Mouse (Mus musculus) lung, embryonic 16.5 days (tissue): ENCODE measurements at regions not wholly inside any gene's neighbourhood (a gene's known extent, or its start where the extent isn't known, plus 50 kb on each side); places are given as distances from the start of the nearest gene placed in this dataset.
"Not testable (repeated sequence)": the region's sequence is repeated elsewhere in the genome, so short reads cannot be mapped to it uniquely, and the experiment has no call there.

Source experiments
- ATAC-seq: fragments of 200-750 bp; cut with Nextera tagmentation; 2 replicates; pipeline ENCODE4 v1.8.0; 2017; ENCODE audit warnings: low read depth, mild to moderate bottlenecking, moderate library complexity
- H3K27ac ChIP-seq: fragments of 300-500 bp; sonication (generic); 2 replicates; pipeline ENCODE4 v1.5.1; 2014; ENCODE audit warnings: mild to moderate bottlenecking, control low read depth, low read length
- H3K27me3 ChIP-seq: fragments of 300-500 bp; sonication (generic); 2 replicates; pipeline ENCODE4 v1.6.1; 2014; ENCODE audit warnings: low read depth, low read length, mixed read lengths; ENCODE audit not compliant: control insufficient read depth, insufficient read depth
- H3K36me3 ChIP-seq: fragments of 300-500 bp; sonication (generic); 2 replicates; pipeline ENCODE4 v1.6.1; 2014; ENCODE audit warnings: low read length; ENCODE audit not compliant: control insufficient read depth, insufficient read depth
- H3K4me1 ChIP-seq: fragments of 300-500 bp; sonication (generic); replicated peaks from 2 replicates; pipeline ENCODE4 v1.6.1; 2014; ENCODE audit warnings: low read length, mixed read lengths; ENCODE audit not compliant: control insufficient read depth, insufficient read depth
- H3K4me2 ChIP-seq: fragments of 300-500 bp; sonication (generic); 2 replicates; pipeline ENCODE4 v1.6.1; 2014; ENCODE audit warnings: low read depth, low read length, control low read depth
- H3K4me3 ChIP-seq: fragments of 300-500 bp; sonication (generic); 2 replicates; pipeline ENCODE4 v1.5.1; 2014; ENCODE audit warnings: mild to moderate bottlenecking, low read length, control low read depth
- H3K9ac ChIP-seq: fragments of 300-500 bp; sonication (generic); 2 replicates; pipeline ENCODE4 v1.6.1; 2014; ENCODE audit warnings: low read length, control low read depth
- H3K9me3 ChIP-seq: fragments of 300-500 bp; sonication (generic); 2 replicates; pipeline ENCODE4 v1.6.1; 2016; ENCODE audit warnings: low read length; ENCODE audit not compliant: control insufficient read depth
- WGBS: fragments of 180-500 bp; shearing (Covaris S2); extraction: QIAGEN DNeasy Blood & Tissue Kit; methylation state at CpG from one replicate; pipeline ENCODE4 v1.1.7; 2014; 5-methylcytosine and 5-hydroxymethylcytosine counted together

DNA sequence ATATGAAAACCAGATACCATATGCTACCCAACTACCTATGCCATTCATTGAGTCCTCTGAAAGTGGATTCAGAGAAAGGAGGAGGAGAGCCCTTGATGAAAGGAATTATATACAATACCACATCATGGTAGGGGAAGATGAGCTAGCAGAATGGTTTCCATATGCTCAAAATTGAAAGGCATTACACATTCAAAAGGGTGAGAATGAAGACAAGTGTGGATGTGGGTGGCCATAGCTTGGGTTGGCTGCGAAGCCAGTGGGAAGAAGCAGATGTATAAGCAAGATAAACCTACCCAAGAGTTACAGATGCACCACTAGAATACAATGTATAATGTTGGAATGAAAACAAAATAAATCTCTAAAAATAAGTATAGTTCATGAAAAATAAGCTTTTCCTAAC is 485.4 kb downstream of the Nova1 start:
- H3K4me1 ChIP-seq, result no peaks in the 10 kb centered on the region
- WGBS, result 88% methylated on average over 1 of the region's 1 CpGs
- H3K27me3 ChIP-seq, result no peaks in the 10 kb centered on the region
- H3K9me3 ChIP-seq, result no peaks in the 10 kb centered on the region
- no peak overlapping the region for H3K27ac ChIP-seq
- ATAC-seq, result no peak
- H3K36me3 ChIP-seq, result no peaks in the 10 kb centered on the region
- no peak overlapping the region for H3K4me2 ChIP-seq
- H3K9ac ChIP-seq, result no peak overlapping the region
- H3K4me3 ChIP-seq, result no peak overlapping the region

DNA sequence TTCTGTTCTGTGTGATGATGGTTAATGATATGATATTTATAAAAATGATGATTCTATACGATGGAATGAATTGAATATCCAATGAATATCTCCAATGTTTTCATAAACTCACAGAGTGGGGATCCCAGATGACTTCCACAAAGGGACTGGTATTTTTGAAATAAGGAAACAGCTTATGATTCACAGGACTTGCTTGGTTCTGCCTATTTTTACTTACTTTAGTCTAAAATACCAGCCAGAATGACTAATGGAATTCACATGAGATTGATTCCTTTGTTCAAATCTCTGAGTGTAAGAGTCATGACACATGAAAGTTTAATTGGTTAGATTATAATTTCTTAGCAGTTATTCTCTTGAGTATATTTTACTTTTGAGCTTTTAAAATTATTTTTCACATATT is 490.9 kb downstream of the Nova1 start:
- no peak overlapping the region for H3K27ac ChIP-seq
- no peaks in the 10 kb centered on the region for H3K36me3 ChIP-seq
- H3K4me2 ChIP-seq, result no peak overlapping the region
- H3K9me3 ChIP-seq, result no peaks in the 10 kb centered on the region
- no peak overlapping the region for H3K4me3 ChIP-seq
- WGBS, result 65% methylated on average over 1 of the region's 1 CpGs
- H3K27me3 ChIP-seq, result no peaks in the 10 kb centered on the region
- no peak for ATAC-seq
- H3K9ac ChIP-seq, result no peak overlapping the region
- H3K4me1 ChIP-seq, result no peaks in the 10 kb centered on the region

DNA sequence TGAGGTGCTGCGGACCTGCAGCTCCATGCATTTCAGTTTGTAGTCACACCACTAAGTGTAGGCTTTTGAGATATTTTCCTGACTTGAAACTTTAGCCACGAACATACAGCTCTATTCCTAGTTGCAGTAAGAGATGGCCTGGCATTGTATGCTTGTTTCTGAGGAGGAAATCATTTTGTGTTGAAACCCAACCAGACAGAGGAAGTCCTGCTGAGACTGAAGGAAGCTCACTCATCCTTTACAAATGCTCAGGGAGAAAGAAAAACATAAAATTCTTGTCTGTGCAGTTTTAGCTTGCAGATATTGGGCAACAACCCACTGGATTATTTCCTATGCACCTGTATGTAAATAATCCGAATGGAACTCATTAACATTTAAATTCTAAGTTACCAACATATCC is 495.5 kb downstream of the Nova1 start:
- H3K4me3 ChIP-seq, result no peak overlapping the region
- no peak overlapping the region for H3K4me2 ChIP-seq
- no peaks in the 10 kb centered on the region for H3K27me3 ChIP-seq
- H3K36me3 ChIP-seq, result no peaks in the 10 kb centered on the region
- 68% methylated on average over 3 of the region's 3 CpGs for WGBS
- H3K9me3 ChIP-seq, result no peaks in the 10 kb centered on the region
- ATAC-seq, result no peak
- no peaks in the 10 kb centered on the region for H3K4me1 ChIP-seq
- H3K9ac ChIP-seq, result no peak overlapping the region
- no peak overlapping the region for H3K27ac ChIP-seq

DNA sequence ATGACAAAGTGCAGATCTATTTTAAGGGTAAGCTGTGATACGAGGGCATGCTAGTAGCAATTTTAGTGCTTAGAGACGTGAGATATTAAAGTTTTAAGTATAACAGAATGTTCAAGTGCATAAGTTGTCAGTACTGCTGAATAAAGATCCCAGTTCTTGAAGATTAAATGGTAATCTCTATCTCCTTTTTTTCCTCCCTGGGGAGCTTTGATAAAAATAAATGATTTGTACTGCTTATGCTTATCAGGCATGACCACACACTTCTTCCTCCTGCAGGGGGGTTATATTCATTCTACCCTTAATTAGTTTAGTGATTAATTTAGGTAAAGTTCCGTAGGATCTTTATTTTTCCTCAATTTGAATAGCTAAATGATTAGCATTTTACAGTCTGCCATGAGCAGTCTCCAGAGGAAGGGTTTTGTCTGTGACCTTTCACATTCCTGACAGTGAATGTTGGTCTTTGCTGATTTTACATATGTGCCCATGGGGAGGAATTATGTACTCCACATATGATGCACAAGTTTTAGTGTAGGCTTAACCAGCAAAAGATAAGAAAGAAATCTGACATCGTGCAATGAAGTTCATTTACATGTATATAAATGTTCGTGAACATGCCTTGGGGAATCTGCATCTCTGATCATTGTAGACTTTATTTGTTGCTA is 515.5 kb downstream of the Nova1 start:
- Histone ChIP-seq H3K4me1 (no peaks in the 10 kb centered on the region), H3K4me2 (no peak overlapping the region), H3K4me3 (no peak overlapping the region), H3K27me3 (no peaks in the 10 kb centered on the region), H3K9ac (no peak overlapping the region), H3K36me3 (no peaks in the 10 kb centered on the region), H3K27ac (no peak overlapping the region), H3K9me3 (no peaks in the 10 kb centered on the region)
- WGBS, result 71% methylated on average over 5 of the region's 5 CpGs
- ATAC-seq, result no peak

DNA sequence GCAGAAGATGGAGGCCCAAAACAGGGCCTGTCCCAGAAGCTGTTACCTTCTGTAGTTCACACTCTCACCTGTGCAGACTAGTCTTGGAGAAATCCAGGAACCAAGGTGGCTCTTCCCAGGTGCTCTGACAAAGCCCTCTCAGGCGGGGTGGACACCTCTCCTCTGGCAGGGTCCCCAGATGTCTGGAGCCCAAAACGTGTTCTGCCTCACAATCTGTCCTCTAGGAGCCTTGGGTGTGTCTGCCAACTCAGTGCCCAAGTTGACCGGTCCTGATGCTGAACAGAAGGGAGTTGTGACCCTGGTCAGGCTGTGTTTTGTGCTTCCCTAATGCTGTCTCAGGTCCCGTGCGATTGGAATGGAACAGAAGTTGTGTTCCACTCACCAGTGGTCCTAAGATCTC is 519.8 kb downstream of the Nova1 start:
- no peaks in the 10 kb centered on the region for H3K4me1 ChIP-seq
- no peak overlapping the region for H3K9ac ChIP-seq
- WGBS, result 80% methylated on average over 5 of the region's 5 CpGs
- no peaks in the 10 kb centered on the region for H3K9me3 ChIP-seq
- no peak overlapping the region for H3K4me2 ChIP-seq
- no peak overlapping the region for H3K4me3 ChIP-seq
- no peaks in the 10 kb centered on the region for H3K36me3 ChIP-seq
- H3K27me3 ChIP-seq, result no peaks in the 10 kb centered on the region
- H3K27ac ChIP-seq, result no peak overlapping the region
- no peak for ATAC-seq

DNA sequence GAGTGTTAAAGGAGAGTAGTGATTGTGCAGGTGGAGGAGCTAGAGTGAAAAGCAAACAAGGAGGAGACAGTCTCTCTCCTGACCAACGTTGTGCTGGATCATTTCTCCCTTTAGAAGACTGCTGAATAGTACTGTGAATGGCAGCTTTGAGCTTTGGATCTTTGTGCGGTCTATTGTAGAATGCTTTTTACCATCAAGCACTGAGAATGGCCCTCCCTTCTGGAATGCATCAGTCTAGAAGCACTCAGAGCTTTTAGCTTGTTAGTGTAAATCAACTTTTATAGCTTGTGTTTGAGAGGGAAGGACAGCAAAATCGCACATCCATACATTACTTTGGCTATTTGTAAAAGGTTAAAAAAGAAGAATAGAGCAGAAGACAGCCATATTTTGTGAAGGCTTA is 534.2 kb downstream of the Nova1 start:
- no peak overlapping the region for H3K27ac ChIP-seq
- no peaks in the 10 kb centered on the region for H3K4me1 ChIP-seq
- H3K4me2 ChIP-seq, result no peak overlapping the region
- no peaks in the 10 kb centered on the region for H3K36me3 ChIP-seq
- no peaks in the 10 kb centered on the region for H3K27me3 ChIP-seq
- no peak overlapping the region for H3K4me3 ChIP-seq
- H3K9ac ChIP-seq, result no peak overlapping the region
- no peaks in the 10 kb centered on the region for H3K9me3 ChIP-seq
- WGBS, result 48% methylated on average over 3 of the region's 3 CpGs
- no peak for ATAC-seq

DNA sequence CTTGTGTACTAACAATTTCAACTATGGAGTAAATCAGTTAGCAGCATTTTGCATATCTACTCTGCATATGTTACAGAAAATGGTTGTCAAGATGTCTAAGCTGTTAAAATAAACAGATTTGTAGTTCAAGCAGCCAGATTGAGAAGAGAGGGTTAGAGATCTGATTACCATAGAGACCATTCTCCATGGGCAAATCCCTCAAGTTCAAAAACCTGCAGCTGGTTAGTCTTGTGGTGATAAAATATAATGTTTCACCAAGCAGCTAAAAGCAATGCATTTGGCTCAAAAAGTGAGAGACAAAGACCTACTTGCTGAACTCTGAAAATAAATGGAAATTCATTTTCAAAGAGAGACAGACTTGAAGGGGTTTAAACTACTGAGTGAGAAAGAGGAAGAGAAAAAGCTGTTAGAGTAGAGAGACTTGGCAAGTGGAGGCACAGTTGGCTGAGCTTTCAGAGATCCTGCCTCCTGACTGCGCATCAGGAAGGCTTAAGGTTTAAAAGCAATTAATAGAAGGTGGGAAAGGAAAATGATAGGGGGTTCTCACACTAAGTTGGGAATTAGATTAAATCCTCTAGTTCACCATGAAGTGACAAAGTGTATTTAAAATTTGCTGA is 570.2 kb downstream of the Nova1 start:
- WGBS, result 60% methylated on average over 1 of the region's 1 CpGs
- H3K4me1 ChIP-seq, result no peaks in the 10 kb centered on the region
- no peak for ATAC-seq

DNA sequence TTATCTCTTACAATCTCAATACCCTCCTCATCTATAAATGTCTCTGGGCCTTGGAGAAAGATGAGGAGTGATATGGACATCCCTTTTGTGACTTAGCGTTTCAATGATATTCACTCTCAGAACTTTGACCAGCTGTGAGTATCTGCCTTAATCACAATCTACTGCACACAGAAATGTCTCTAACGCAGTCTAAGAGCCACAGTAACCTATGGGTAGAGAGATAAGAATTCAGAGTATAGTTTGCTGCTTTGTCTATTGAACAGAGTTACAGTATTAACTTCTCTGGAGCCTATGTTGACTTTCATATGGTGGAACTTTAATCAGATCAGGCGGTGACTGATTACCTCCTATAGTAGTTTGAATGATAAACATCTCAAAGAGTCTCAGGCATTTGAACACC is 573.8 kb downstream of the Nova1 start:
- Histone ChIP-seq H3K4me1 (no peaks in the 10 kb centered on the region), H3K27ac (no peak overlapping the region), H3K36me3 (no peaks in the 10 kb centered on the region), H3K9ac (no peak overlapping the region), H3K9me3 (no peaks in the 10 kb centered on the region), H3K27me3 (no peaks in the 10 kb centered on the region), H3K4me3 (no peak overlapping the region), H3K4me2 (no peak overlapping the region)
- no peak for ATAC-seq
- WGBS, result 86% methylated on average over 3 of the region's 3 CpGs

More for the DNA sequence above, 570.2 kb downstream of the Nova1 start:
- H3K4me2 ChIP-seq, result no peak overlapping the region
- no peaks in the 10 kb centered on the region for H3K27me3 ChIP-seq
- no peaks in the 10 kb centered on the region for H3K36me3 ChIP-seq
- H3K4me3 ChIP-seq, result no peak overlapping the region
- no peak overlapping the region for H3K9ac ChIP-seq
- H3K9me3 ChIP-seq, result no peaks in the 10 kb centered on the region
- H3K27ac ChIP-seq, result no peak overlapping the region

DNA sequence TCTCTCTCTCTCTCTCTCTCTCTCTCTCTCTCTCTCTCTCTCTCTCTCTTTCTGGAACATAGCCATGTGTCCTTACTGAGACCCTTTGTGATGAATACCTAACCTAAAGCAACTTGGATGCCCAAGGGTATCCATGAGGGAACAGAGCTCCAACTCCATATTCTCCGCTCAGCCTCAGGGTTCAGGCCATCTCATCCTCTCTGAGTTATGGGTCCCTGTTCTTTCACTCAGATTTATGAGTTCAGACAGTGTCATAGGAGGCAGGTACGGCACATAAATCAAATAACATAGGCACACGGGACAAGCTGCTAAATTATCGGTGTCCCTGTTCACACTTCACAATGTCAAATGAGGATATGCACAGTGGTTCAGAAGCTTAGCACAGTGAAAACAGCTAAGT is 586.4 kb downstream of the Nova1 start:
- H3K4me2 ChIP-seq, result no peak overlapping the region
- ATAC-seq, result no peak
- WGBS, result 80% methylated on average over 4 of the region's 4 CpGs
- no peaks in the 10 kb centered on the region for H3K9me3 ChIP-seq
- H3K27me3 ChIP-seq, result no peaks in the 10 kb centered on the region
- H3K36me3 ChIP-seq, result no peaks in the 10 kb centered on the region
- H3K9ac ChIP-seq, result no peak overlapping the region
- no peaks in the 10 kb centered on the region for H3K4me1 ChIP-seq
- H3K4me3 ChIP-seq, result no peak overlapping the region
- no peak overlapping the region for H3K27ac ChIP-seq

DNA sequence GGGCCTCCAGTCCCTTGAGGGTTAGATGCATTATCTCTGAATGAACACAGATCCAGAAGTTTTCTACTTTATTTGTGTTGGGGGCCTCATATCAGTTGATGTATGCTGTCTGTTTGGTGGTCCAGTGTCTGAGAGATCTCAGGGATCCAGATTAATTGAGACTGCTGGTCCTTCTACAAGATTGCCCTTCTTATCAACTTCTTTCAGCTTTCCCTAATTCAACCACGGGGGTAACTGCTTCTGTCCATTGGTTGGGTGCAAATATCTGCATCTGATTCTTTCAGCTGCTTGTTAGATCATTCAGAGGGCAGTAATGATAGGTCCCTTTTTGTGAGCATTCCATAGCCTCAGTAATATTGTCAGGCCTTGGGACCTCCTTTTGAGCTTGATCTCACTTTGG is 603.4 kb downstream of the Nova1 start:
- not testable (repeated sequence) for H3K27ac ChIP-seq, H3K4me2 ChIP-seq, ATAC-seq, H3K9ac ChIP-seq, H3K27me3 ChIP-seq, H3K4me3 ChIP-seq, H3K9me3 ChIP-seq, H3K4me1 ChIP-seq, H3K36me3 ChIP-seq
- 28% methylated on average over 1 of the region's 1 CpGs for WGBS
